Mouse (Mus musculus): Measurements from ENCODE around the gene Rab4a. TPM values are rescaled to one million over a fixed set of nuclear protein-coding genes. Genes with fewer than 3 reads are reported as not detected.

Gene Rab4a
- polyA plus RNA-seq, 1 experiment from 2014 or later = 70.2 TPM

DNA sequence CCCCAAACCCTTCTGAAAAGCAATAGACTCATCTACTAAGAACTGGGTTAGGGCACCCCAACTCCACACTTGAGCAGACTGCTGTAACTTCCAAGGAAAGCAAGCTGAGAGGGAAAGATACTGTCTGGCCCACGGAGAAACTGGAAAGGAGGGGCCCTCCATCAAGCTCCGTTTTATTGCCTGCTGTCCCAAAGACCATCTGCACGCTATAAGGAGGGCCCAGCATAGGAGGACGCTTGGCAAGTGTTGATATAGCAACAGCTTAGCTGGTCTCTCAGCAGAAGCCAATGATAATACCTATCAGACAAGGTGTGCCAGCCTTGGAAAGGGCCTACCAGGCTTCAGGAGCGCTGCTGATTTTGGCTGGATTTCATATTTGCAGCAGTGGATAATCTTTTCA is 45.8 kb downstream of the Rab4a start:
- Histone ChIP-seq H3K4me1 (replicated peaks; ENCODE audit: control insufficient read depth, insufficient read depth, low read length) (no peaks in the 10 kb centered on the region), H3K27ac (ENCODE audit: low read depth, low read length) (no peak overlapping the region), H3K9me3 (ENCODE audit: control insufficient read depth, low read length) (no peaks in the 10 kb centered on the region; the same call in 1 of the 2 replicates), H3K36me3 (ENCODE audit: control insufficient read depth, insufficient read depth, low read length) (no peaks in the 10 kb centered on the region), H3K4me2 (ENCODE audit: low read depth, low read length, severe bottlenecking) (no peak overlapping the region), H3K27me3 (ENCODE audit: control insufficient read depth, insufficient read depth, low read length) (no peaks in the 10 kb centered on the region), H3K4me3 (ENCODE audit: low read depth, low read length) (no peak overlapping the region), H3K9ac (ENCODE audit: low read length) (no peak overlapping the region)
- ATAC-seq (replicated peaks; ENCODE audit: low FRiP score) = no peak
- no peak for DNase-seq (ENCODE audit: low spot score)
- 78% methylated on average over 5 of the region's 5 CpGs for WGBS

DNA sequence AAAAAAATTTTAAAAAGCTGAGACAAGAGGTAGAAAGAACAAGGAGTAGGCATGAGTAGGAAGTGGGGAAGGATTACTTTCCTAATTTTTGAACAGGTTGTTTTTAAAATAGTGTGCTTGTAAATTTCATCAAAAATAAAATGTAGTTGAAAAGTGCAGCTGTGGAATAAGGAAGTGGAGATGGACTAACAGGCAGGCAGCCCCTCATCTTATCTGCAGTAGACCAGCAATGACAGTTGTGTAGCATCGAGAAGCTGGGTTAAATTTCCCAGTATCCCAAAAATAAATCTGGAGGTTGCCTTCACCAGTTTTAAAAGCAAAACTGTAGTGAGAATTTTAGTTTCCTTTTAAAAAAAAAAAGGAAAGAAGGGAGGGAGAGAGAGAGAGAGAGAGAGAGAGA is 48.5 kb downstream of the Rab4a start:
- Histone ChIP-seq H3K4me1 (replicated peaks; ENCODE audit: control insufficient read depth, insufficient read depth, low read length) (peaks cover 6% of the 10 kb centered on the region; the same call in 1 of the 2 replicates), H3K27ac (ENCODE audit: low read depth, low read length) (no peak overlapping the region), H3K9me3 (ENCODE audit: control insufficient read depth, low read length) (no peaks in the 10 kb centered on the region; the same call in 1 of the 2 replicates), H3K4me2 (ENCODE audit: low read depth, low read length, severe bottlenecking) (no peak overlapping the region), H3K4me3 (ENCODE audit: low read depth, low read length) (no peak overlapping the region), H3K36me3 (ENCODE audit: control insufficient read depth, insufficient read depth, low read length) (no peaks in the 10 kb centered on the region), H3K9ac (ENCODE audit: low read length) (no peak overlapping the region), H3K27me3 (ENCODE audit: control insufficient read depth, insufficient read depth, low read length) (no peaks in the 10 kb centered on the region)
- ATAC-seq (replicated peaks; ENCODE audit: low FRiP score) = no peak
- WGBS = 85% methylated on average over 1 of the region's 1 CpGs
- no peak for DNase-seq (ENCODE audit: low spot score)

DNA sequence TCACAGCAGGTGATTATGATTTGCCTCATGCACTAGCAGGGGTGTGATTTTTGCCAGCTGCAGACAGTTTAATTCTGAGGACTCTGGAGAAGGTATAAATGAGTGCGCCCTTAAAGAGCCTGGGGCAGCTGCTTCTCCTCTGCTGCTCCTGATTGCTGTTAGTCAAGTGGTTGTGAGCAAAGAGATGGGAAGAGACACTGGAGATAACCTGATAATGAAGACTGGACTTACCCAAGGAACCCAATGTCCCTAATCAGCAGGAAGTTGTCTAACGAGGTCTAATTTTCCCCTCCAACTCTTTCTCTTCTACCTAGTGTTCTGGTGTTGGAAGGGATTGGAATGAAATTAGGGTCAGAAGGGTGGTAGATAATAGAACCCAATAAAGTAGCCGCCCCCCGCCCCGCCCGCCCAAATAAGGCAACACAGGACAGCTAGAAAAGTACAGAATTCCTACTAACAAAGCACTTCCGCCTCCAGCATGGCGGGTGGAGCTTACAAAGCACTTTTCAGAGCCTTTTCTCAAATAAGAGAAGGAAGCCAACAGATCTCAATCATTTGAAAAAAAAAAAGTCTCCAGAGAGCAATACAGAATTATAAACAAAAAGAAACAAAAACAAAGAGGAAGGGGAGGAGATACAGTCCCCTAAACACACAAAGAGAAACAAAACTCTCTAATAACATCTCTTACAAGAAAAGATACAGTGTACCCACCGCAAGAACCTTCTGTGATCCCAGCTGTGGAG is 49.1 kb downstream of the Rab4a start:
- ATAC-seq (replicated peaks; ENCODE audit: low FRiP score) (no peak), DNase-seq (ENCODE audit: low spot score) (no peak)
- no peak overlapping the region for H3K4me2 ChIP-seq (ENCODE audit: low read depth, low read length, severe bottlenecking)
- no peaks in the 10 kb centered on the region for H3K27me3 ChIP-seq (ENCODE audit: control insufficient read depth, insufficient read depth, low read length)
- no peak overlapping the region for H3K27ac ChIP-seq (ENCODE audit: low read depth, low read length)
- no peak overlapping the region for H3K4me3 ChIP-seq (ENCODE audit: low read depth, low read length)
- peaks cover 6% of the 10 kb centered on the region; the same call in 1 of the 2 replicates for H3K4me1 ChIP-seq (replicated peaks; ENCODE audit: control insufficient read depth, insufficient read depth, low read length)
- no peaks in the 10 kb centered on the region for H3K36me3 ChIP-seq (ENCODE audit: control insufficient read depth, insufficient read depth, low read length)
- H3K9ac ChIP-seq (ENCODE audit: low read length) = no peak overlapping the region
- H3K9me3 ChIP-seq (ENCODE audit: control insufficient read depth, low read length) = no peaks in the 10 kb centered on the region; the same call in 1 of the 2 replicates
- WGBS = 75% methylated on average over 9 of the region's 9 CpGs

DNA sequence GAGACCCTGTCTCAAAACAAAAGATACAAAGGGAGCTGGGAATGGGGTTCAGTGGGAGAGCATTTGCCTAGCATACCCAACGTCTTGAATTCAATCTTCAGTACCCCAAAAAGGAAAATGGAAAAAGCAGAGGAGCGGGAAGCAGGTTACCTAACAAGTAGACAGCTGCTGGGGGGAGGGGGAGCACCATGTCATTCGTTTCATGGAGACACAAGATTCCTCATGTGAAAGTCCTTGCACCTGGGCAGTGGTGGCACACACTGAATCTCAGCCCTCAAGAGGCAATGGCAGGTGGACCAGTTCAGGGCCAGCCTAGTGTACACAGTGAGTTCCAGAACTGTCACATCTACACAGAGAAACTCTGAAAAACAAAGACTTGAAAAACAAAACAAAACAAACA is 51.6 kb downstream of the Rab4a start:
- Histone ChIP-seq H3K4me1 (replicated peaks; ENCODE audit: control insufficient read depth, insufficient read depth, low read length) (peaks cover 6% of the 10 kb centered on the region; the same call in 1 of the 2 replicates), H3K9me3 (ENCODE audit: control insufficient read depth, low read length) (no peaks in the 10 kb centered on the region; the same call in 1 of the 2 replicates), H3K9ac (ENCODE audit: low read length) (no peak overlapping the region), H3K36me3 (ENCODE audit: control insufficient read depth, insufficient read depth, low read length) (no peaks in the 10 kb centered on the region), H3K27me3 (ENCODE audit: control insufficient read depth, insufficient read depth, low read length) (peaks cover 5% of the 10 kb centered on the region; the same call in 1 of the 2 replicates), H3K4me2 (ENCODE audit: low read depth, low read length, severe bottlenecking) (no peak overlapping the region), H3K27ac (ENCODE audit: low read depth, low read length) (no peak overlapping the region), H3K4me3 (ENCODE audit: low read depth, low read length) (no peak overlapping the region)
- 77% methylated on average over 3 of the region's 3 CpGs for WGBS
- DNase-seq (ENCODE audit: low spot score) = no peak
- ATAC-seq (replicated peaks; ENCODE audit: low FRiP score) = no peak

DNA sequence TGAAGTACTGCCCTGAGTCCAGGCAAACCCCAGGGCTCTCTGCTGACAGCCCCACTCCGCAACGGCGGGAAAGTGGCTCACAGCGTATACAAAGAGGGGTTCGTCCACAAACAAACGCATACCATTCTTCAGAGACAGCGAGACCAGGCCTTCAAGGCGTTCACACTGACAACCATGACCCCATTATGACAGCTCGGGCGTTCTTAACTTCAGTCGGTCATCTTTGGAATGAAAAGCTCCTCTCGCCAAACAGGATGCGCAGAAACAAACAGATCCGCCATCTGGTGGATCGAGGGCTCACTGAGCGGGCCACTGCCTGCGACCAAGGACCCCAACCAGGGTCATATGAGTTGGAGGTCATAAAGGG is 52.8 kb downstream of the Rab4a start:
- H3K36me3 ChIP-seq (ENCODE audit: control insufficient read depth, insufficient read depth, low read length) = no peaks in the 10 kb centered on the region
- WGBS = 0% methylated on average over 17 of the region's 17 CpGs
- no peaks in the 10 kb centered on the region; the same call in 1 of the 2 replicates for H3K9me3 ChIP-seq (ENCODE audit: control insufficient read depth, low read length)
- H3K27ac ChIP-seq (ENCODE audit: low read depth, low read length) = no peak overlapping the region
- ATAC-seq (replicated peaks; ENCODE audit: low FRiP score) = peak; percentile 45
- peaks cover 5% of the 10 kb centered on the region; the same call in 1 of the 2 replicates for H3K27me3 ChIP-seq (ENCODE audit: control insufficient read depth, insufficient read depth, low read length)
- H3K4me1 ChIP-seq (replicated peaks; ENCODE audit: control insufficient read depth, insufficient read depth, low read length) = peaks cover 6% of the 10 kb centered on the region; the same call in 1 of the 2 replicates
- H3K9ac ChIP-seq (ENCODE audit: low read length) = peak overlapping the region; percentile 61
- peak overlapping the region; percentile 67 for H3K4me3 ChIP-seq (ENCODE audit: low read depth, low read length)
- peak overlapping the region; percentile 64 for H3K4me2 ChIP-seq (ENCODE audit: low read depth, low read length, severe bottlenecking)
- DNase-seq (ENCODE audit: low spot score) = peak; percentile 60

DNA sequence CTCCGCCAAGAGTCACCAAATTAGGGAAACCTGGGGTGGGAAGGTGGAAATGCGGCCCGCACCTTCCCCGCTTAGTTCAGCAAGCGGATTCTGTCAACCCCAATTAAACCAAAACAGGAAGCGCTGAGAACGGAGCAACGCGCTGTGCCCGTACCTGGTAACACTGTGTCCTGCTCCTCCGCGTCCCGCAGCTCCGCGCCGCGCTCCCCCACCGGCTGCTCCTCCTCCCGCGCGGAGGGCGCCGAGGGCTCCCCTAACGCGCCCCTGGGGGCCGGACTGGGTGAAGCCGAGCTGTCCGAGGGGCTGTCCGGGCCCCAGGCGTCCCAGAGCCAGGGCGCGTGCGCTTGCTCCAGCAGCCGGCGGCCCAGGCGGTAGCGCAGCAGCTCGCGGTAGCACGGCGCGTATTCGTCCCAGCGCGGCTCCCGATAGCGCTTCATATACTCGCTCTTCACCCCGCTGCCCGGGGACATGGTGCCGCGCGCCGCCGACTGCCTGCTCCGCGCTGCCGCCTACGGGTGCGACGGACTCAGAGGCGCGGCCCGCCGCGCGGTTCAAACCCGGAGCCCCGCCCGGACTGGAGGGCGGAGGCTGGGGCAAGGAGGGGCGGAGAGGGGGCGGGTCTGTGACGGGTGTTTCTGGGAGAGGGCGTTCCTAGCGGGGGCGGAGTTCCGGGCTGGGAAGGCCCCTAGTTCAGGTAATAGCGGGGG is 53.3 kb downstream of the Rab4a start:
- Histone ChIP-seq H3K4me1 (replicated peaks; ENCODE audit: control insufficient read depth, insufficient read depth, low read length) (peaks cover 8% of the 10 kb centered on the region; the same call in 1 of the 2 replicates), H3K27ac (ENCODE audit: low read depth, low read length) (0 out of 2 replicates have a peak overlapping the region, but pooled peaks have one; percentile 1), H3K9me3 (ENCODE audit: control insufficient read depth, low read length) (no peaks in the 10 kb centered on the region; the same call in 1 of the 2 replicates), H3K36me3 (ENCODE audit: control insufficient read depth, insufficient read depth, low read length) (no peaks in the 10 kb centered on the region), H3K4me3 (ENCODE audit: low read depth, low read length) (peak overlapping the region; percentile 67), H3K27me3 (ENCODE audit: control insufficient read depth, insufficient read depth, low read length) (peaks cover 5% of the 10 kb centered on the region; the same call in 1 of the 2 replicates), H3K9ac (ENCODE audit: low read length) (peak overlapping the region; percentile 61), H3K4me2 (ENCODE audit: low read depth, low read length, severe bottlenecking) (peak overlapping the region; percentile 64)
- under 1% methylated on average over 77 of the region's 79 CpGs for WGBS
- DNase-seq (ENCODE audit: low spot score) (peak; percentile 97), ATAC-seq (replicated peaks; ENCODE audit: low FRiP score) (peak; percentile 94)

DNA sequence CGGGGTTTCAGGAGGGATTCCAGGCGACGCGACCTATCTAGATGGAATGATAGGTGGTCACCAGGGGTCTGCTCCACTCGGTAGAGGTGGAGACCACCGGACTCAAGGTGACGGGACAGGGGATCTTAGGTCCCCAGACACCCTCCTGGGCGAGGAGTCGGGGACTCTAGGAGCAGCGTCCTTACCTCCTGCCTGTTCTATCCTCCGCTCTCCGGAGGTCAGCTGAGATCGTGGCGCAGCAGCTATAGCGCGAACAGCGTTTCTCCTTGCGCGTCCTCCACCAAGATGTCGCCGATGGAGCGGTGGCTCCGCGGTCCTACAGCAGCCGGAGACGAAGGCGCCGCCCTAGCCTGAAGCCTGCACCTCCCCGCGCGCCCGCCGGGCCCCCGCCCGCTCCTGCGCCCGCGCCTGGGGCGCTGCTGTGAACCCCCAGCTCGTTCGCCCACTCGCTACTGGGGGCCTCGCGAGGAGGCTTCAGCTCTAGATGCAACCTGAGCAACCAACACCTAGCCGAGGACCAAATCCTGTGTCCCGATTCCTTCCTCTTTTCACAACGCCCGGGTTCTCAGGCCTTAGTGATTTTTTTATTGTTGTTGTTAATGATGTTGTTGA is 54.0 kb downstream of the Rab4a start, which contains the start of gene Ccsap:
Gene Ccsap, minus strand, starts transcription at position 562 of the 612 bp plus-strand sequence.
- H3K4me1 ChIP-seq (replicated peaks; ENCODE audit: control insufficient read depth, insufficient read depth, low read length) = peaks cover 9% of the 10 kb centered on the region; the same call in 1 of the 2 replicates
- ATAC-seq (replicated peaks; ENCODE audit: low FRiP score) (no peak), DNase-seq (ENCODE audit: low spot score) (peak; percentile 76)
- no peaks in the 10 kb centered on the region; the same call in 1 of the 2 replicates for H3K9me3 ChIP-seq (ENCODE audit: control insufficient read depth, low read length)
- H3K27ac ChIP-seq (ENCODE audit: low read depth, low read length) = 0 out of 2 replicates have a peak within 1 kb of the TSS, but pooled peaks have one; percentile 1
- peak within 1 kb of the TSS; percentile 61 for H3K9ac ChIP-seq (ENCODE audit: low read length)
- peak within 1 kb of the TSS; percentile 64 for H3K4me2 ChIP-seq (ENCODE audit: low read depth, low read length, severe bottlenecking)
- WGBS = 1% methylated on average over 45 of the region's 48 CpGs
- H3K36me3 ChIP-seq (ENCODE audit: control insufficient read depth, insufficient read depth, low read length) = no peaks in the 10 kb centered on the region
- H3K27me3 ChIP-seq (ENCODE audit: control insufficient read depth, insufficient read depth, low read length) = peaks cover 5% of the 10 kb centered on the region; the same call in 1 of the 2 replicates
- peak within 1 kb of the TSS; percentile 67 for H3K4me3 ChIP-seq (ENCODE audit: low read depth, low read length)

DNA sequence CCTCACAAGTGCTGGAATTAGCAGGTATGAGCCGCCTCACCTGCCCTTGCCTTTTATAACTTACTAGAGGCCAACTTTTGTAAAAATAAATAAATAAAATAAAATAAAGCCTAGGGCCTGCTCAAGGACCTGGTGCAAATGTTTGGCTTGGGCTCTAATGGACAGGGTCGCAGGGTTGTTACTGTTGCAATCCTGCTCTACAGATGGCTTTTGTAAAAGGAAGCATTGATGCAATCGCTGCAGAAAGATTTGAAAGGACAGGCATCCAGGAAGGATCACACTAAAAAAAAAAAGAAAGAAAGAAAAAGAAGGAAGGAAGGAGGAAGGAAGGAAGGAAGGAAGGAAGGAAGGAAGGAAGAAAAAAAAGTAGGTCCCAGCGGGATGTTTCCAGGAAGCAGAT is 54.6 kb downstream of the Rab4a start:
- Histone ChIP-seq H3K9me3 (ENCODE audit: control insufficient read depth, low read length) (no peaks in the 10 kb centered on the region; the same call in 1 of the 2 replicates), H3K4me3 (ENCODE audit: low read depth, low read length) (no peak overlapping the region), H3K9ac (ENCODE audit: low read length) (no peak overlapping the region), H3K36me3 (ENCODE audit: control insufficient read depth, insufficient read depth, low read length) (no peaks in the 10 kb centered on the region), H3K27ac (ENCODE audit: low read depth, low read length) (no peak overlapping the region), H3K4me1 (replicated peaks; ENCODE audit: control insufficient read depth, insufficient read depth, low read length) (peaks cover 9% of the 10 kb centered on the region; the same call in 1 of the 2 replicates), H3K27me3 (ENCODE audit: control insufficient read depth, insufficient read depth, low read length) (peaks cover 5% of the 10 kb centered on the region; the same call in 1 of the 2 replicates), H3K4me2 (ENCODE audit: low read depth, low read length, severe bottlenecking) (no peak overlapping the region)
- ATAC-seq (replicated peaks; ENCODE audit: low FRiP score) = no peak
- WGBS = 81% methylated on average over 4 of the region's 4 CpGs
- no peak for DNase-seq (ENCODE audit: low spot score)
